Mouse (Mus musculus) embryonic fibroblast, embryonic 13.5 days (primary cell): Measurements from ENCODE around the gene Pde6d.

Source experiments
- CTCF ChIP-seq: IDR thresholded peaks from 2 replicates; pipeline ENCODE4 v1.5.1; 2011; ENCODE audit warnings: mild to moderate bottlenecking, control low read depth, low read length, moderate library complexity, borderline replicate concordance; ENCODE audit not compliant: insufficient read depth
- POLR2A ChIP-seq: IDR thresholded peaks from 2 replicates; pipeline ENCODE4 v1.6.1; 2011; ENCODE audit warnings: low read depth, mild to moderate bottlenecking, control low read depth, low read length, moderate library complexity

DNA sequence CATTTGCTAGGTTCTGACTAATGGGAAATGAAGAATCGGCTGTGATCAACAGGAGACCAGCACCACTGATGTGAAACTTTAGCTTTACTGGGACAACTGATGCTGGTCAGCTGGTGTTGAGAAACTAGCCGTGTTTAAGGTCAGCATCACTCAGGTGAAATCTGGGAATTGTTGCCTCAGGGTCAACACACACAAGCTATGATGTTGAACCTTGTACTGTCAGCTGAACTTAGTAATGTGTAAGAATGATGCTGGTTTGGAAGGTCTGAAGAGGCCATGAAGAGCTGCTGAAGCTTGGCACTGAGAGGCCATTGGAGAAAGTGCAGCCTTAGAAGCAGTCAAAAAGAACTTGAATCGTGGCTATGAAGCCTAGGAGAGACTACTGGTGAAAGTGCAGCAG, 26.8 kb downstream of the Pde6d start:
- TF ChIP-seq CTCF, result no peak
- TF ChIP-seq POLR2A, result no peak
